Mouse (Mus musculus): ENCODE data around the gene Tmcc2. TPM values are rescaled to one million over a fixed set of nuclear protein-coding genes. Genes with fewer than 3 reads are reported as not detected.

Tmcc2 gene
- polyA plus RNA-seq, 1 experiment from 2014 or later, result 11.1 TPM

DNA sequence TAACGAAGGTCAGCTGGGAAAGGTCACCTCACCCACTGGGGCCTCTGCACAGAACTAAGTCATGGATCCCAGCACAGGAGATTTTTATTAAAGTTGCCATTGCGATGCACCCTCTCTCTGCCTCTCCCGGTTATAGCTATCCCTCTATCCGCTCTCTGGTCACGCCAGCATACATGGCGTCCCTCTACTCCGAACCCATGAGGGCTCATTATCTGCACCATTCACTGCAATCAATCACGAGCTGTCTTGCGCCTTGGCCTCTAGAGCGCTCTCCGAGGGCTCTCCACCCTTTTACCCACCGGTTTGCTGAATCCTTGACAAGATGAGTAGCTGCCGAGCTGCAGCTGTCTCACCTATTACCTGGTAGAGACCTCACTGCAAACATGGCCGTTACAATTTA is 5.8 kb downstream of the Tmcc2 start:
- Histone ChIP-seq H3K27ac (ENCODE audit: low read depth, low read length) (0 out of 2 replicates have a peak overlapping the region, but pooled peaks have one; percentile 9), H3K9ac (ENCODE audit: low read length) (peak overlapping the region; percentile 18; the same call in 1 of the 2 replicates), H3K4me2 (no peak overlapping the region), H3K4me3 (ENCODE audit: low read depth, low read length) (no peak overlapping the region), H3K27me3 (ENCODE audit: control insufficient read depth, insufficient read depth, low read length) (no peaks in the 10 kb centered on the region), H3K36me3 (ENCODE audit: control insufficient read depth, insufficient read depth, low read length) (no peaks in the 10 kb centered on the region; the same call in 1 of the 2 replicates), H3K4me1 (ENCODE audit: control insufficient read depth, insufficient read depth, low read length) (peaks cover 46% of the 10 kb centered on the region), H3K9me3 (ENCODE audit: control insufficient read depth, low read length) (no peaks in the 10 kb centered on the region)
- DNase-seq (ENCODE audit: low spot score, missing footprints), result no peak
- ATAC-seq (ENCODE audit: low FRiP score), result no peak
- WGBS, result 81% methylated on average over 14 of the region's 14 CpGs

DNA sequence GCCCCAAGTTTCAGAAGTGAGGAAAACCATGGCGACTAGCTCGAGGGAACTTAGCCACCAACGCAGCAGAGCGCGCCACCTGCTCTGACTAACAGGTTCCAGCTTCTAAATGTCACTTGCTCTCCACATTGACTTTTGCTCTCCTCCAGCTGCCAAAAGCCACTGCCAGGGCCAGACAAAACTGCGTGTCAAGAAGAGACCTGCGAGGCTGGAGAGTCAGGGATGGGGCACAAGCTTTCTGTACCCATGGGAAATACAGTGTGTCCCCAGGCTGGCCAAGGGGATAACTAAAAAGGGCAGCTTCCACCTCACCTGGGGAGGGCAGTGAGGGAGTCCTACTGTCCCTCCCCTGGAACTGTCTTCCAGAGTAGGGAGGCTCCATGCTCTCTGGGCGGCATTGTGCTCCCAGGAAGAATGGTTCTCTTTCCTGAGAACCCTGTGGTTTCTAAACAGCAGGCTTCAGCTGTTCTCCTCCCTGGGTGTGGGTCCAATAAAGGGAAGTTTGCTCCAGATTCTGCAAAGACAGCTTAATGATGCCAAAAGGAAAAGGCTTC is 7.0 kb downstream of the Tmcc2 start:
- H3K9ac ChIP-seq (ENCODE audit: low read length), result no peak overlapping the region
- no peak for DNase-seq (ENCODE audit: low spot score, missing footprints)
- H3K27ac ChIP-seq (ENCODE audit: low read depth, low read length), result no peak overlapping the region
- no peak overlapping the region for H3K4me3 ChIP-seq (ENCODE audit: low read depth, low read length)
- H3K9me3 ChIP-seq (ENCODE audit: control insufficient read depth, low read length), result no peaks in the 10 kb centered on the region
- no peak for ATAC-seq (ENCODE audit: low FRiP score)
- no peak overlapping the region for H3K4me2 ChIP-seq
- peaks cover 34% of the 10 kb centered on the region for H3K4me1 ChIP-seq (ENCODE audit: control insufficient read depth, insufficient read depth, low read length)
- H3K27me3 ChIP-seq (ENCODE audit: control insufficient read depth, insufficient read depth, low read length), result no peaks in the 10 kb centered on the region
- peaks cover 3% of the 10 kb centered on the region for H3K36me3 ChIP-seq (ENCODE audit: control insufficient read depth, insufficient read depth, low read length)
- 91% methylated on average over 8 of the region's 8 CpGs for WGBS

DNA sequence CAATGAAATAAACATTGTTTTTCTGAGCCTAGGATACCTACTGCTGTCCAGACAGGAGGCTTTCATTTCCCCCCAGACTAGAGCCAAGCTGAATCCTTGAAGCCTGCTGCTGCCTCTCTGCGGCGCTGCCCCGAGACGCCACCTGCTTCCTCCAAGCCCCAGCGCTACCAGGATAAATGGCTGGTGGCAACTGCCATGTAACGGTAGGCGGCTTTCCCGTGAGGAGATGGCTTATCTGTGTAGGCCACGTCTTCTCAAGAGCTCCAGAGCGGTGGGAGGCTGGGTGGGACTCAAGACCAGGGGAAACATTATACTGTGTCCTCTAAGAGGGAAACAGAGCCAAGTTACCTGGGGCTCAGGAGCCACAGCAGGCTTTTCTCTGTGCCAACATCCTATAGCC is 9.2 kb downstream of the Tmcc2 start:
- peaks cover 3% of the 10 kb centered on the region for H3K36me3 ChIP-seq (ENCODE audit: control insufficient read depth, insufficient read depth, low read length)

DNA sequence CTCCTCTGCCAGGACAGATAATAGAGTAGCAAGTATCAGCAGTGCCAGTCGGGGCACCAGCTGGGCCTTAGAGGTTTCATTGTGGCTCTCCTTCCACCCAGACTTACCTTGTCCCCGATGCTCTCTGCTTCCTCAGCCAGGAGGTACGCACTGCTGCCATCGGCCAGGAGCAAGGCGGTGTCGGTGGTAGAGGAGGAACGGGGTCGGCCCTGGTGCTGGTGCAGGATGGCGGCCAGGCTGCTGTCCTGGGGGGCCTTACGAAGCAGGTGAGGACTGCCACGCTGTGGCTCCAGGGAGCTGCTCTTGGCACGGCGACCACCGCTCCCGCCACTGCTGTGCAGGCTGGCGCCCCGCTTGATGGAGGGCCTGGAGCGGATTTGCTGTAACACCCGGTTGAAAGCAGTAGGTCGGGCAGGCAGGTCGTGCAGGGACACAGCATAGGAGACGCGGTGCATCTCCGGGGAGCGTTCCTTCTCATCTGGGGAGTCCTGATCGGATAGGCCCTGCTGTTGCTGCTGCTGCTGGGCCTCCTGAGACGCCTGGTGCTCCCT is 10.5 kb downstream of the Tmcc2 start:
- peaks cover 3% of the 10 kb centered on the region for H3K36me3 ChIP-seq (ENCODE audit: control insufficient read depth, insufficient read depth, low read length)
- no peak overlapping the region for H3K27ac ChIP-seq (ENCODE audit: low read depth, low read length)

More for the DNA sequence above, 9.2 kb downstream of the Tmcc2 start:
- Histone ChIP-seq H3K9me3 (ENCODE audit: control insufficient read depth, low read length) (no peaks in the 10 kb centered on the region), H3K4me1 (ENCODE audit: control insufficient read depth, insufficient read depth, low read length) (peaks cover 18% of the 10 kb centered on the region), H3K27ac (ENCODE audit: low read depth, low read length) (no peak overlapping the region), H3K9ac (ENCODE audit: low read length) (no peak overlapping the region), H3K4me3 (ENCODE audit: low read depth, low read length) (no peak overlapping the region), H3K27me3 (ENCODE audit: control insufficient read depth, insufficient read depth, low read length) (no peaks in the 10 kb centered on the region), H3K4me2 (no peak overlapping the region)
- 74% methylated on average over 10 of the region's 10 CpGs for WGBS
- no peak for DNase-seq (ENCODE audit: low spot score, missing footprints)
- ATAC-seq (ENCODE audit: low FRiP score), result no peak

GRCm38 (mm10) chr1:132377811-132378210 is 13.3 kb downstream of the Tmcc2 start:
- Histone ChIP-seq H3K9me3 (ENCODE audit: control insufficient read depth, low read length) (no peaks in the 10 kb centered on the region), H3K27me3 (ENCODE audit: control insufficient read depth, insufficient read depth, low read length) (no peaks in the 10 kb centered on the region), H3K9ac (ENCODE audit: low read length) (no peak overlapping the region), H3K36me3 (ENCODE audit: control insufficient read depth, insufficient read depth, low read length) (peaks cover 3% of the 10 kb centered on the region), H3K4me3 (ENCODE audit: low read depth, low read length) (no peak overlapping the region), H3K4me1 (ENCODE audit: control insufficient read depth, insufficient read depth, low read length) (peaks cover 11% of the 10 kb centered on the region), H3K27ac (ENCODE audit: low read depth, low read length) (no peak overlapping the region), H3K4me2 (no peak overlapping the region)
- DNase-seq (ENCODE audit: low spot score, missing footprints), result no peak
- no peak for ATAC-seq (ENCODE audit: low FRiP score)
- WGBS, result 86% methylated on average over 3 of the region's 3 CpGs

More for the DNA sequence above, 10.5 kb downstream of the Tmcc2 start:
- H3K4me2 ChIP-seq, result no peak overlapping the region
- H3K4me1 ChIP-seq (ENCODE audit: control insufficient read depth, insufficient read depth, low read length), result peaks cover 12% of the 10 kb centered on the region; the same call in 1 of the 2 replicates
- 85% methylated on average over 27 of the region's 27 CpGs for WGBS
- no peak overlapping the region for H3K9ac ChIP-seq (ENCODE audit: low read length)
- ATAC-seq (ENCODE audit: low FRiP score) (no peak), DNase-seq (ENCODE audit: low spot score, missing footprints) (no peak)
- no peak overlapping the region for H3K4me3 ChIP-seq (ENCODE audit: low read depth, low read length)
- H3K27me3 ChIP-seq (ENCODE audit: control insufficient read depth, insufficient read depth, low read length), result no peaks in the 10 kb centered on the region
- H3K9me3 ChIP-seq (ENCODE audit: control insufficient read depth, low read length), result no peaks in the 10 kb centered on the region

DNA sequence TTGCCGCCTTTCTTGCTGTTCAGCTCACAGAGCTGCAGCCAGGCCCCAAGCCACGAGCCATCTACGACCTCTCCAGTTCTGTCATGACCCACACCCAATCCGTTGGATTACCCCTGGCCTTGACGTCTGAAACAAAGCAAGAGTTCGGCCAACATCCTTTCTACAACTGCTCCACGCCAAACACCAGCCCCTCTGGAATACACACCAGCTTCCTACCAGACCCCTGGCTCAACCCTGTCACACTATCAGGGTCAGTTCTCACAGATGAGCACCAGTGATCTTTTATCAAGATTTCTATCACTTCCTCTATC is 14.1 kb downstream of the Tmcc2 start:
- H3K4me1 ChIP-seq (ENCODE audit: control insufficient read depth, insufficient read depth, low read length), result peaks cover 18% of the 10 kb centered on the region

GRCm38 (mm10) chr1:132376211-132377054 is 14.6 kb downstream of the Tmcc2 start:
- peaks cover 24% of the 10 kb centered on the region for H3K4me1 ChIP-seq (ENCODE audit: control insufficient read depth, insufficient read depth, low read length)
- WGBS, result 89% methylated on average over 8 of the region's 8 CpGs
- H3K27ac ChIP-seq (ENCODE audit: low read depth, low read length), result no peak overlapping the region
- H3K36me3 ChIP-seq (ENCODE audit: control insufficient read depth, insufficient read depth, low read length), result peaks cover 3% of the 10 kb centered on the region
- no peaks in the 10 kb centered on the region for H3K9me3 ChIP-seq (ENCODE audit: control insufficient read depth, low read length)
- DNase-seq (ENCODE audit: low spot score, missing footprints), result no peak
- no peak overlapping the region for H3K4me2 ChIP-seq
- no peaks in the 10 kb centered on the region for H3K27me3 ChIP-seq (ENCODE audit: control insufficient read depth, insufficient read depth, low read length)
- no peak for ATAC-seq (ENCODE audit: low FRiP score)
- no peak overlapping the region for H3K4me3 ChIP-seq (ENCODE audit: low read depth, low read length)
- no peak overlapping the region for H3K9ac ChIP-seq (ENCODE audit: low read length)

More for the DNA sequence above, 14.1 kb downstream of the Tmcc2 start:
- no peak overlapping the region for H3K9ac ChIP-seq (ENCODE audit: low read length)
- no peak overlapping the region for H3K4me3 ChIP-seq (ENCODE audit: low read depth, low read length)
- H3K9me3 ChIP-seq (ENCODE audit: control insufficient read depth, low read length), result no peaks in the 10 kb centered on the region
- H3K36me3 ChIP-seq (ENCODE audit: control insufficient read depth, insufficient read depth, low read length), result peaks cover 3% of the 10 kb centered on the region
- 74% methylated on average over 7 of the region's 7 CpGs for WGBS
- no peak overlapping the region for H3K4me2 ChIP-seq
- DNase-seq (ENCODE audit: low spot score, missing footprints) (no peak), ATAC-seq (ENCODE audit: low FRiP score) (no peak)
- no peaks in the 10 kb centered on the region for H3K27me3 ChIP-seq (ENCODE audit: control insufficient read depth, insufficient read depth, low read length)
- no peak overlapping the region for H3K27ac ChIP-seq (ENCODE audit: low read depth, low read length)

DNA sequence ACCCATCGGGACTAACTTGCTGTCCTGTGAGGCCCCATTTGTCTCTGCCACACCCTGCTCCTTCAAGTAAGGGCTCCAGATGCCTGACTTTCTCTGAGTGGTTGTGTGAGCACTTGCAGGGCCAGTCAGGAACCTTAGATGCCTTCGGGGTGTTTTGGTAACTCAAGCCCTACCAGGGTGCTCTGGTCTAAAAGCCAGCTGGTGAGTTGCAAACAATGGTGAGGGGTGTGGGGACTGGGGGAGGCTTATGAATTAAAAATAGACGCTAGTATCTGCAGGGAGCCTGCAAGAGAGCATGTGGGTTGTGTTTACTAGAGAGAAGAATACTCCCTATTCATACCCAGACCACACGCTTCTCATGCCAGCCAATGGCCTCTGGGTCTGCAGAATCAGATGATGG is 15.8 kb downstream of the Tmcc2 start:
- Histone ChIP-seq H3K4me2 (no peak overlapping the region), H3K9me3 (ENCODE audit: control insufficient read depth, low read length) (no peaks in the 10 kb centered on the region), H3K27me3 (ENCODE audit: control insufficient read depth, insufficient read depth, low read length) (no peaks in the 10 kb centered on the region), H3K9ac (ENCODE audit: low read length) (no peak overlapping the region), H3K27ac (ENCODE audit: low read depth, low read length) (no peak overlapping the region), H3K36me3 (ENCODE audit: control insufficient read depth, insufficient read depth, low read length) (peaks cover 3% of the 10 kb centered on the region), H3K4me3 (ENCODE audit: low read depth, low read length) (no peak overlapping the region), H3K4me1 (ENCODE audit: control insufficient read depth, insufficient read depth, low read length) (peaks cover 25% of the 10 kb centered on the region)
- 60% methylated on average over 4 of the region's 4 CpGs for WGBS
- ATAC-seq (ENCODE audit: low FRiP score) (no peak), DNase-seq (ENCODE audit: low spot score, missing footprints) (peak; percentile 79)

GRCm38 (mm10) chr1:132374873-132375244 is 16.2 kb downstream of the Tmcc2 start:
- Histone ChIP-seq H3K27me3 (ENCODE audit: control insufficient read depth, insufficient read depth, low read length) (no peaks in the 10 kb centered on the region), H3K4me1 (ENCODE audit: control insufficient read depth, insufficient read depth, low read length) (peaks cover 25% of the 10 kb centered on the region), H3K9ac (ENCODE audit: low read length) (no peak overlapping the region), H3K4me2 (no peak overlapping the region), H3K4me3 (ENCODE audit: low read depth, low read length) (no peak overlapping the region), H3K27ac (ENCODE audit: low read depth, low read length) (no peak overlapping the region), H3K36me3 (ENCODE audit: control insufficient read depth, insufficient read depth, low read length) (peaks cover 3% of the 10 kb centered on the region), H3K9me3 (ENCODE audit: control insufficient read depth, low read length) (no peaks in the 10 kb centered on the region)
- ATAC-seq (ENCODE audit: low FRiP score), result no peak
- DNase-seq (ENCODE audit: low spot score, missing footprints), result no peak
- 80% methylated on average over 3 of the region's 3 CpGs for WGBS

Measured in midbrain, embryonic 11.5 days (tissue).